Mouse (Mus musculus) thymus, postnatal 10 days (tissue): ENCODE measurements around the gene Plekhm3.

Experiments used
- DNase-seq, 2 experiments: peaks; one replicate each; pipeline ENCODE4 v3.0.0; 2021; ENCODE audit warnings: low spot score in 2 of 2

Plekhm3 gene

DNA sequence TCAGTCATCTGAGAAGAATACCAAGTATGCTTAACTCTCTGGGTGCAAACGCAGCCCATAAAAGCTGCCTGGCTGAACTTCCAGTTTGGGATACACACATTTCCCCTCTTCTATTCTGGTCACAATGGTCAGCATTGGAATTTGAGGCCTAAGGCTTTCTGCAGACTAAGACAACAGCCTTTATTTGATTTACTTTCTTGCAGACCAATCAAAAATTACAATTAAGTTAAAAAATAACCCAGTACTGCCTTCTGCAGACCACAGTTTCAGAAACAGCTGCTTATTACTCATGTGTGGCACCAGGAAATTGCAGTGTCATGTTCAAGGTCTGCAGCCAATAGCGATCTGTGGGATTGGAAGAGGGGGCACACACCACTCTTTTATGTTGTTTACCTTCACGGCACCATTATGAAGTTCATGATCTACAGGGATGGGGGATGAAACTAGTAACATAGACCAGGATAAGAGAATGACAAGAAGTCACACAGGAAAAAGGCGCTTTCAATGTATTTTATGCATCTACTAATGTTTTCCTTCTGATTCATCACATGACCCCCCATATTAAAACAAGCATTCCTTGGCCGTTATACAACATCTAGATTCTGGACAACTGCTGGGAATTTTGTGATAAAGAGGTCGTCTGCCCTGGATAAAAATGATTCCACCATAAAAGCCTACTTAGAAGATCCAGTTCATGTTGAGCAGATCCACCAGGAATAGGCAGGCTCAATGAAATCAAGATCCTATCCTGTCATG lies 130.1 kb downstream of the Plekhm3 start:
- DNase-seq: no peak

DNA sequence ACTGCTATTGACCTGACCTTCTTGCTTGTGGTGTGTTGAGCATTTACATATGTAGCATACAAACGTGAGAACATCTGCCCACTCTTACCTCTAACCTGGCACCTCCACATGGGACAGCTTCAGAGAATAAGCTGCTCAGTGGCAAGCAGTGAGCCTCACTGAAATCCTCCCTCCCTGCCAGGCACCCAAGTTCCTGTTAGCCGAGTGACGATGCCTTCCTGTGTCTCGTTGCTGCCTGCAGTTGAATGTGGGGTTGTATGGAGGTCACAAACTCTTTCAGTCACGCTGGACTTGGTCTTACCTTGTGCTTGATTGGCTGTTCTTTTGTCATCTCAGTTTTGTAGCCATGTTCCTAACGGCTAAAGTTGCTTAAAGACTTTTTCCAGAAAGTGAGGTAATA lies 133.1 kb downstream of the Plekhm3 start:
- DNase-seq: peak; percentile 7 to 11

DNA sequence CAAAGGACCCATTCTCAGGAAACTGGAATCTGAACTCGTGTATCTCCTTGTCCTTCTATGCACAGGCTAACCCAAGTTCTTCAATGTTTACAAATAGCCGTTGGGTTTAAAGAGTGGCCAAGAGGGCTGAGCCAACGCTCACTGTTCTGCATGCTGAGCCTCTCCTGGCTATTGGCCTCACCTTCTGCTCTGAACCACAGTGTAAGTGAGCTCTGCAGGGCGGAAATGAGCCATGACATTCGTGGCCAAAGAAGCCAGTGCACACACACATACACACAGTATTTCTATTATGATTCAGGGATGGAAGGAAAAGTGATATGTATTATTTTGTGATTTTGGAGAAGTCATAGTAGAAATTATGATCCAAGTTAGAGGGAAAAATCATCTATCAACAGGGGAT lies 138.9 kb downstream of the Plekhm3 start:
- no peak for DNase-seq

DNA sequence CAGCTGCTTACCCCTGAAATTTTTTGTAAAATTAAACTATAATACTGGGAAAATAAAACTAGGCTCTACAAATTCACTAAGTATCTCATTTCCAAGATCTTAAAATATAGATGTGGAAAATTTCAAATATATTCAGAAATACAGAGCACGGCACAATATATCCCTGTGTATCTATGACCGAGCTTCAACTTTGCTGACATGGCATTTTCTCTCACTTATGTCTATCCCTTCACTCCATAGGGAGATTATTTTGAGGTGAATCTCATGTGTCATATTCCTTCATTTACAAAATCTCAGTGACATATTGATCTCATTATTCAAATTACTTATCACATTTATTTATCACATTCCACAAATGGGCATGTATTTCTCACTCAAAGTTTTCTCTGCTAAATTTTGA lies 143.4 kb downstream of the Plekhm3 start:
- DNase-seq: no peak

DNA sequence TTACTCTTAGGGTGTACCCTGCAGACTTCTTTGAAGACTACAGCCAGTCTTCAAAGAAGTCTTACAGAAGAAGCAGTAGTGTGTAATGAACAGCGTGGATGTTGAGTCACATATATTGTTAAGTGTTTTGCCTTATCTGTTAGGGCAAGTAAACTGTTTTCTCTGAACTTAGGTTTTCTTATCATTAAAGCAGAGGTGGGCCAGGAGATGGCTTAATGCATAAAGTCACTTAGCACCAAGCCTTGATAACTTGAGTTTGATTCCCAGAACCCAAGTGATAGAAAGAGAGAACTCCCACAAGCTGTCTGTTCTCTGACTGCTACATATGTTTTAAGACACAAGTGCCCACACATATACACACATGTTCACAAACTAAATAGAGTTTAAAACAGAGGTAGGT lies 144.7 kb downstream of the Plekhm3 start:
- no peak for DNase-seq

DNA sequence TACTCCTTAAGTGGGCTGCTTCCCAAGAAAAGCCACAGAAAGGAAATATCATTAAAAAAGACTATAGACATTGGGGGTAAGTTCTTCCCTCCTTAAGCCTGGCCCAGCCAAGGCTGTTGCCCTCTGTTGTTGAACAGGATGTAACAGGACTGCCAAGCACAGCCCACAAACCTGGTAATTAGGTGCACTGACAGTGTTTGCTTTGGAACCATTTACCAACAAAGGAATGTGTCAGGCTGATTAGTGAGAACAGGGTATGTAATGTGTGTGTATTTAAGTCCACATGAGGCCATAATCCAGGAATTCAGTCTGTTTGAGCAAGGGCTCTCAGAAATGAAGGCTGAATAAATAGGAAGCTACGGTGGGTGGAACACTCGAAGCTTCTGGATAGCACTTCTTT lies 147.5 kb downstream of the Plekhm3 start:
- no peak for DNase-seq

DNA sequence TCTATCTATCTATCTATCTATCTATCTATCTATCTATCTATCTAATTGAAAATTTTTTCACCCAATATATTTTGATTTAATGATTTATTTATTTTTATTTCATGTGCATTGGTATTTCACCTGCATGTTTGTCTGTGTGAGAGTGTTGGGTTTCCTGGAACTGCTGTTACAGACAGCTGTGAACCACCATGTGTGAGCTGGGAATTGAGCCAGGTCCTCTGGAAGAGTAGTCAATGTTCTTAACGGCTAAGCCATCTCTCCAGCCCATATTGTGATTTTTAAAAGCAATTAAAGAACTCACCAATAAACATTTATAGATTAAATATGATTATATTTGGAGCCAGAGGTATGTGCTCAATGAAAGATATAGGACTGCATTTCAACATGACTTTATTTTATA lies 148.9 kb downstream of the Plekhm3 start:
- no peak for DNase-seq

DNA sequence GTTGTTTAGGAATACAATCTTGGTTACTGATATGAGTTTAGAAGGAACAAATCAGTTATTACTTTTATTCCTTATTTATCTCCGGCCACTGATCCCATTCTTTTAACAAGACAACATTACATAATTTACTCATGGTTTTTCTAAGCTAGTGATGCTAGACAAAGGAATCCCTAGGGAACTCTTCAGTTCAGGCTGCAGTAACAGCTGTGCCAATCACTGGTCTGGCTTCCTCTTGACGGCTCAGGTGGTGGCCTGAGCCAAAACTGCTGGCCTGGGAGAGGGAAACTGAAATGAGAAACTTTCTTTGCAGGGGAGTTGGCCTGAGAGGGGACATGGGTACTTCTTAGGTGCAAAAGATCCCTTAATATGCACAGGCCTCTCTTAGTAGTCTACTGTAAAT lies 151.4 kb downstream of the Plekhm3 start:
- DNase-seq: no peak

DNA sequence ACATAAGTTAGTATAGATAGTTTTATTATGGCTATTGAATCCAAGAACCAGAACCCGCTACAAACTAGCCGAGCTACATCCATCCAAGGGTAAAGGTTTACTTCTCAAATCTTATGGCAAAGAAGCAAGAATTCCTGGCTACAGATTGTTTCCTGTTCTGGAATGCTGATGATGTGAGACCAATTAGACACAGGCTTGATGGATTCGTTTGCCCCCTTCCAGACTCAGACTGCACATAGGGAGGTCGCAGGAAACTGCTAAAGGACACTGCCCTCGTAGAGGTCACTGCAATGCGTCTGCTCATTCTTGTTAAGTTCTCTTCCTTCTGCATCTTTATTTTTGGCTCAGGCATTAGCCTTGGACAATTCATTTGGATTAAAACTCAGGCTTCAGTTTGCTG lies 154.0 kb downstream of the Plekhm3 start:
- no peak for DNase-seq

DNA sequence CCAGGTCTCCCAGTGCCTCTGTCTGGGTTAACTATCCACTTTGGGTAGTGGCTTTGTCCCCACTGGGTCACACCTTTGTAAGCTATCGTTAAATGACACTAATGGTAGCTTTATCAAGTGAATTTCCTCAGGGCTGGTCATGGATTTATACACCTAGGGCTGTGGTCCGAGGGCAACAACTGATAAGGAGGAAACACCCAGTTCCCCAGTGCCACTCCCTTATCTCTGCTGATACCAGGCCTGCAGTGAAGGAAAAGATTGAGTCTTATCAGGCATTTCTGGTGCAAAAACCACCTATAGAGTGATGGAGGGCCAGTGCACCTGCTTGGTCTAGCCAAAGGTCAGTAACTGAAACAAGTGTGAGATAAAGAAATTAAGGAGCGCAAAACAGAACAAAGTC lies 159.0 kb downstream of the Plekhm3 start:
- DNase-seq: no peak

DNA sequence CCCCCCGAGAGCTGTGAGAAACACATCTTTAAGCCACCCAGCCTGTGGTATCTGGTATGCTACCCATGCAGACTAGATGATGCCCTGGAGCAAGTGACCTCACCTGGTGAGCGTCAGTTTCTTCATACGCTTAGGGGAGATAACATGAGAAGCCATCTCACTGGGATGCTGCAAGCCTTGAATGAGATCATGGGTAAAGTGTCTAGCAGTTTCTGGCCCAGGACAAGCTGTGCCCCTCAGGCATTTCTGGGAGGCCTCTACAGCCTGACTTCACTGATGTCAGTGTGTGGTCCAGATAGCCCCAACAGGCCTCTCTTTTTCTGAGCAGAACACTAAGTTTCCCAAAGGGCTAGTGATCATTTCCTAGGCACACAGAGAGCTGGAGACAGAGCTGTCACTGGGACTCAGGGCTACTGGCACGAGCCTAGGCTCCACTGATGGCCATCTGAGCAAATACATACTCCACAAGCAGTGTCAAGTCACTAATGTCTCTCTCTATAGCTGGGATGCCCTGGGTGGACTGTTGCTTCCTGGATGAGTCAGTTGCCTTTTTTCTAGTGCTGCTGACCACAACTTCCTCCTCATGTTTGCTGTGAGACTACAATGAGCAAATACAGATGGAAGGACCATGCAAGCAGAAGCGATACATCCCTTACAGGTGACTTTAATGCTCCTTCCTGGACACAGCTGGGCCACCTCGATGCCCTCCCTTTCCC lies 159.6 kb downstream of the Plekhm3 start:
- DNase-seq: no peak

DNA sequence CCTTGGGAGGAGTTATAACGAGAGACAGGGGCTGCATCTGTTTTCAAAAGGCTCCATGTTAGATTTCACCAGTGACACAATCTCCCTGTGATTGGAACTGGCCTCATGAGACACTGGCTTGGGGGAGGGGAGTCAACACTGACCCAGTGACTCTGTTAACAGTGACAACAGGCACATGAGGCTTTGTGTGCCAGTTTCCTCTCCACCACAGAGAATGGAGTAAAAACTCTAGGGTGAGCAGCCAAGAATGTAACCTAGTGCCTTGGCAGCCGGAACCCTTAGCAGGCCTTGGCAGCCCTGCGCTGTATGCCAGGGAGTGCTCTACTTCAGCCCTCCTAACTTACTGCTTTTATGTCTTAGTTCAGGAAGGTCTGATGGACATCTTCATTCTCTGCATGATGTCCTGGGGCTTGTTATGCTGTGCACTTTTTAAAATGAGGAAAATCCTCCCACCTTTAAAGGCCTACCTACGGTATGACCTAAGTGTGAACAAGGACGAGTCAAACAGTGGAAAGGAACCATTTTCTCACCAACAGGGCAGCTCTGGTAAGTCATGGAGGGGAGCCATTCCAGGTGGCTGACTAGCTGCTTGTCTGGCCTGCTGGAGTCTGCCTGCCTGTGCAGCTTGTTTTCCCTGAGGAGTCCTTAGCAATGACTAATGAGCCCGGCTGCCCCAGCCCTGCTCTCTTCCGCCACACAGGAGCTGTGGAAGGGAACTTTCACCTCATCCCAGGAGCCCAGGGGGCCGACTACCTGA lies 161.2 kb downstream of the Plekhm3 start:
- DNase-seq: no peak

DNA sequence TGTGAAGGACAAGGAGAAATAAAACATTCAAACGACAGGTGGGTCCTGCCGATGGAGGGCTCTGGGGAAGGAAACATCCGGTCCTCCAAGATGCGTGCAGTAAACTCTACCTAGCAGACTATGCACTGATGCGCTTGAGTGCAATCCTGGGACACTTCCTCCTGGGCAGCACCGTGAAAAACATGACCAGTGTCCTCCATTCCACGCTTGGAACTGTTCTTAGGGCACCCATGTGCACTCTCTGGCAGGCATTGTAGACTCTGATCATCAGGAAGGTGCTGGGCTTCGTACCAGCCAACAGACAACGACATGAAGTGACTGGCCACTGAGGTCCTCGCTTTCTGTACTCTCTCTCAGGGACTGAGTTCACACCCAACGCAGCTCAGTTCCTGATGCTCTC lies 162.5 kb downstream of the Plekhm3 start:
- DNase-seq: no peak

DNA sequence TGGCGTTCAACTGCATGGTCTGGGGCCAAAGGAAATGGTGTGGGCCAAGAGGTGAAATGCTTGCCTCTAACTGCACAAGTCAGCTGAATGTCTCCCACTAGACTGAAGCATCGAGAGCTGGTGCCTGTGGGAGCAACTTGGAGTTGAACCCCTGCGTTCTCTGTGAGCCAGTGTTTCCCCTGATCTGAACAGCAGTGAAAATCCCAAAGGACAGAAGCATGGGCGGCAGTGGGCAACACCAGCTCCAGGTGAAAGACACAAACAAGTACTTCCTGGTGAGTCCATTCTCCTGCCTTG lies 163.4 kb downstream of the Plekhm3 start:
- no peak for DNase-seq

DNA sequence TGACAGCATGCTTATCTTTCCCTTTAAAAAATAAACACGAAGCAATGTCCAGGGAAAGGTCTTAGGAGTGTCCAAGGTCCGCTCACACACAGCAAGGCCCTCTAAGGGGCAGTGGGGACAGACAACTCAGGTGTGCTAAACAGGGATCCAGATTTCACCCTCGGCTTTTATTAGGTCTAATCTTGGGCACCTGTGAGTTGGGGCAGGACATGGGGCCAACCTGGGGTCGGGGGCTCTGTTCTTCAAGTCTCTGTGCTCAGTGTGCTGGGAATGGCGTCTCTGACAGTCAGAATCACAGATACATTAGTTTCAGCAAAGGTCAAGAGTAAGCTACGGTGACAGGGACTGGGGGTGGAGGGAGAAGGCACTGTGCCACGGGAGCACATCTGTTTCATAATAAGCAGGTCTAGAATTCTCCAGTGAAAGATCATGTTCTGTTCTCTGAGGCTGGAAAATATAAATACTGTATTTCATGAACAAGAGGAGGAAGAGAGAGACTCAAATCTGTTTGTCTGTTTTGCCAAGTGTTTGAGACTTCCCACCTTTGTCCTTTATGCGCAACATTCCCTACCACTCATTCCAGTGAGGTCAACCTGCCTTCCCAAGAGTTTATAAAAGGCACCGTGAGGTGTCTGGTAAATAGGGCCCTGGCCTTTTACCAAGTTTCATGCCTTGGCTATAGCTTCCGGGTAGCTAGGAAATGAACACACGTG lies 163.9 kb downstream of the Plekhm3 start:
- no peak for DNase-seq

DNA sequence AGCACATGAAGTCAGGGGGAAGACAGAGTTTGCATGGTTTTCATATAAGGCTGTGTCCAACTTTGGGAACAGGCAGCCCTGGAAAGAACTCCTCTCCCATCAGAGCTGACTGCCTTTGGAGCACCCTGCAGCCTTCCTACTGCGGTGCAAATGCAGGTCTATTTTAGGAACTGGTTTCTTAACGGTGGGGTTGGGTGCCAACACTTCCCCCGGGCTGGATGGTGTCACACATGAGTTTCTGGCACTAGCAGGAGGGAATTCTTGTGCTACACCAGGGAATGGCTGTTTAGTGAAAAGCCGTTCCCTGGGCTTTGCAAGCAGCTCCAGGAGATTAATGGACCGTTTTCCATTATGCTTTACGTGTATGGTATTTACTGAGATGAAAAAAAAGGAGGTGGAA lies 164.8 kb downstream of the Plekhm3 start:
- no peak for DNase-seq

DNA sequence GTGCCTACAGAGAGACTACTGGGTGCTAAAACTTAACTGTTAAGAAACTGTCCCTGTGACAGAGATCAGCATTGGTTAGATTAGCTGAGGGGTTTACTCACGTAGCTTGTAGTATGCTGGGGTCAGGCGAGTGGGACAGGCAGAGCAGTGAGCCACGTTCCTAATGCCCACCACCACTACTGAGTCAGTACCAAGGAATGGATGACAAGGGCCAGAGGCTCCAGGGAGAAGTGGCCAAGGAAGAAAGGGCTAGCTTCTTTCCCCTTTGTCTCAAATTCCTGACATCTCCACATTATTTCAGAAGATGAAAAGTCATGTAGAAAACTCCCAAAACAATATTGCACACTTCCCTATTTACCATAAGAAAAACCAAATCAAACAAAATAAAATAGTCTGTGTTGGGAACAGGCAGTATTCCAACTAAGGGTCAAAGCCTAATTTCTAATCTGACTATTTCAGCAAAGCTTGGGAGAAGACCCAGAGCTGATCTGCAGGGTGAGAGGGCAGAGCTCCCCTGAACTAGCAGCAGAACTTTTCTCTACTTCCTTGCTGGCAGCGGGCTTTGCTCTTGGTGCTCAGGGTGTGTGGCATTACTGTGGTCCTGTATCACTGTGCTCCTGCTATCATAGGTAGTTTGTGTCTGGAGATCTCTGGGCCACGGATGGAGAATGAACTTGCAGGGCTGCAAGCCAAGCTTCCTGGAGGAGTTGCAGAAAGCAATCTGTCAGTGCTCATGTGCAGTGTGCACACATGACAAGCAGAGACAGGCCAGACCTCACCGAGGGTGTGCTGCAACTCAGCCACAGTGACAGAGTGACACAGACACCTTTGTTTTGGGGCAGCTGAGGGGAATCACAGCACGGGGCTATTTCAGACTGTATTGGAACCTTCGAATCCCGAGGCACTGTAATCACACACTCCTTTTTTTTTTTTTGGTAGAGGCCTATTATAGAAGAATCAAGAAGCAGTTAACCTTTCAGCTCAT lies 165.5 kb downstream of the Plekhm3 start:
- DNase-seq: no peak

DNA sequence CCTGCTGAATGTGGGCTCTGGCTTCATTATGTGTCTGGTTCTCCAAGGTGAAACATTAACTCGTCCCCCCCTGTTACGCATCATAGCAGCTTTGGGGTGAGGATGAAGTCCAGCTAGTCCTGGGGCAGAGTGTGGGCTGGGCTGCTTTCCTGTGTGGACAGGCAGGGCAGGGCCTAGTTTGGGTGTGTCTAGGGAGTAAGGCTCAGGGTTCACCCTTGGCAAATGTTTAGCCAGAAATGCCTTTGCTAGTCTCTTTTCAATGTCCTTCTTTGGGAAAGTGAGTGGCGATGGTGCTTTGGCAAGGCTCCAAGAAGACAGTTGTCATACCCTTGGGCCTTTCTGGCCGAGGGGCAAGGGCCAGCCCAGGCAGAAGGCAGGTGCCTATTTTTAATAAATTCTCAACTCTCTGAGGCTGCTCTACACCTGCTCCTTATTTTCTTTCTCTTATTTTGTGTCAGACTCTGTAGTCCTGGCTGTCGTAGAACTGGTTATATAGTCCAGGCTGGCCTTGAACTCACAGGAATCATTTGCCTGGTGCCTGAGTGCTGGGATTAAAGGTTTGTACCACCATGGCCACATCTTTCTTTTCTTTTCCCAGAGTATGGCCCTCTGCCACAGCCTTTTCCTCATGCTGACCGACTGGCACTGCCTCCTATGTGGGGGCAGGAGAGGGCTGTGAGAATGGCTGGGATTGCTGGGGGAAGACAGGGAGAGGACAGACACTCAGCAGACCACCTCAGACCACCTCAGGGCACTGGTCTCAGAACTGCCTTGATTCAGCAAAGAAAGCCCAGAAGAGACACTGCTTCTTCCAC lies 168.7 kb downstream of the Plekhm3 start:
- DNase-seq: no peak

DNA sequence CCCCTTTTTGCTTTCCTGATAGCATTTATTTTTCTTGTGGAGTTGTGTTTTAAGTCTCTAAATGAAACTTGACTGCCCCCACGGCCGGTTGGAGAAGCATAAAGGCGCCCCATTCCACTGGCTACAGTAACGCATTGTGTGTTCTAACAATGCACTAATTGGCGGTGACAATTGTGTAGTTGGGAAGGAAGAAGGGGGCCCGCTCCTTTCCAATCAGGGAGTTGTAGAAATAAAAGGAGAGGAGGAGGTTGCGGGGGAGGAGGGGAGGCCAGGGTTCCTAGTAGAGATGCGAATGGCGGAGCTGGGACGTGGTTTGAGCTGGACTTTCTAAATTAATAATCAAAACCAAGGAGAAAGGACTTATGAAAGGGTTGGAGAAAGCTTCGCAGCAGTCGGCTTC lies 176.8 kb downstream of the Plekhm3 start:
- no peak for DNase-seq

DNA sequence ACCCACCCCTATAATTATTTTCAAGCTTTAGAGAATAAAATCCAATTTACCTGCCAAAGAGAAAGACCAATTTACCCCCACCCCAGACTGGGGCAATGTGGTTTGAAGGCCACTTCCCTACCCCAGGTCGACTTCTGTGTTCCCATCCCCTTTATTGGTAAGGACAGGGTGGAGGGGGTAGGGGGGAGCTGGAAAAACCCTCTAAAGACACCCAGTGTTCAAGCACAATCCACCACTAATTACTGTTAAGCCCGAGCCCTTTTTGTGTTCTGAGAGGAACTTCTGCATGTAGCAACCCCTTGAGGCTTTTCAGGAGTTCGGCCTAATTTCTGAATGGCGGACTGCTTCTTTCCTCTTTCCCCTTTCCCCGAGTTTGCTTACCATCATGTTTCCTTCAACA lies 177.2 kb downstream of the Plekhm3 start:
- DNase-seq: no peak
